Mouse (Mus musculus) MEL (cell line): ENCODE measurements around the gene Cd163. TPM values are rescaled to one million over a fixed set of nuclear protein-coding genes. Genes with fewer than 3 reads are reported as not detected.

ENCODE experiments used
- DNase-seq: peaks from one replicate; pipeline ENCODE4 v3.0.0; 2011; ENCODE audit warnings: low read depth, low spot score
- H3K27ac ChIP-seq: 2 replicates; pipeline ENCODE4 v1.5.1; 2012; ENCODE audit warnings: low read depth, mild to moderate bottlenecking, control low read depth, low read length, moderate library complexity; ENCODE audit not compliant: control insufficient read depth
- H3K27me3 ChIP-seq, 2 experiments: fragments of 150-350 bp in 1 of 2; sonication (generic) in 1 of 2; 2 replicates each; pipeline ENCODE4 v1.6.1; 2012; ENCODE audit warnings: low read length in 2 of 2, mild to moderate bottlenecking in 2 of 2, improper control_type of control experiment in 1 of 2, moderate library complexity in 1 of 2; ENCODE audit not compliant: insufficient read depth in 2 of 2, control insufficient read depth in 1 of 2
- H3K36me3 ChIP-seq, 2 experiments: 2 replicates each; pipeline ENCODE4 v1.6.1; 2012 to 2014; ENCODE audit warnings: low read length in 2 of 2, improper control_type of control experiment in 1 of 2, inconsistent platforms in 1 of 2, mild to moderate bottlenecking in 1 of 2; ENCODE audit not compliant: insufficient read depth in 2 of 2, control insufficient read depth in 1 of 2
- H3K4me1 ChIP-seq, 2 experiments: fragments of 150-350 bp in 1 of 2; sonication (generic) in 1 of 2; 2 replicates each; pipeline ENCODE4 v1.6.1; 2012; ENCODE audit warnings: low read length in 2 of 2, improper control_type of control experiment in 1 of 2, mild to moderate bottlenecking in 1 of 2; ENCODE audit not compliant: insufficient read depth in 2 of 2, control insufficient read depth in 1 of 2
- H3K4me3 ChIP-seq, 2 experiments: fragments of 150-350 bp in 1 of 2; sonication (generic) in 1 of 2; 2 replicates each; pipeline ENCODE4 v1.5.1; 2012; ENCODE audit warnings: low read depth in 2 of 2, low read length in 2 of 2, mild to moderate bottlenecking in 2 of 2, moderate library complexity in 2 of 2, control low read depth in 1 of 2, improper control_type of control experiment in 1 of 2; ENCODE audit not compliant: control insufficient read depth in 1 of 2, insufficient read depth in 1 of 2
- H3K79me2 ChIP-seq: 2 replicates; pipeline ENCODE4 v1.6.1; 2012; ENCODE audit warnings: mild to moderate bottlenecking, low read length, moderate library complexity; ENCODE audit not compliant: control insufficient read depth, poor library complexity, insufficient read depth
- H3K9ac ChIP-seq: 2 replicates; pipeline ENCODE4 v1.6.1; 2012; ENCODE audit warnings: low read depth, mild to moderate bottlenecking, control low read depth, low read length, moderate library complexity; ENCODE audit not compliant: control insufficient read depth, poor library complexity, severe bottlenecking
- H3K9me3 ChIP-seq: fragments of 150-350 bp; sonication (generic); replicated peaks from 2 replicates; pipeline ENCODE4 v1.6.1; 2012; ENCODE audit warnings: mild to moderate bottlenecking, low read length, improper control_type of control experiment, moderate library complexity; ENCODE audit not compliant: insufficient read depth
- CHD2 ChIP-seq: IDR thresholded peaks from 2 replicates; pipeline ENCODE4 v1.6.1; 2011; ENCODE audit warnings: low read length, improper control_type of control experiment
- CTCF ChIP-seq, 3 experiments: IDR thresholded peaks in 2 of 3; conservative IDR thresholded peaks in 1 of 3; 2 replicates each; pipeline ENCODE4 v1.5.1; 2011 to 2012; ENCODE audit warnings: low read length in 3 of 3, low read depth in 2 of 3, mild to moderate bottlenecking in 2 of 3, improper control_type of control experiment in 1 of 3, inconsistent platforms in 1 of 3, mixed read lengths in 1 of 3, moderate library complexity in 1 of 3; ENCODE audit not compliant: control insufficient read depth in 1 of 3, insufficient read depth in 1 of 3, poor library complexity in 1 of 3, severe bottlenecking in 1 of 3
- EP300 ChIP-seq, 2 experiments: IDR thresholded peaks; 2 replicates each; pipeline ENCODE4 v1.6.1; 2011; ENCODE audit warnings: improper control_type of control experiment in 2 of 2, low read length in 2 of 2, low read depth in 1 of 2, mild to moderate bottlenecking in 1 of 2
- JUND ChIP-seq: IDR thresholded peaks from 2 replicates; pipeline ENCODE4 v1.6.1; 2011; ENCODE audit warnings: low read depth, mild to moderate bottlenecking, improper control_type of control experiment, low read length
- KAT2A ChIP-seq: conservative IDR thresholded peaks from 2 replicates; pipeline ENCODE4 v1.6.1; 2012; ENCODE audit warnings: low read depth, low read length, improper control_type of control experiment, inconsistent platforms
- MAFK ChIP-seq: IDR thresholded peaks from 2 replicates; pipeline ENCODE4 v1.6.1; 2011; ENCODE audit warnings: low read depth, mild to moderate bottlenecking, low read length, improper control_type of control experiment, borderline replicate concordance
- MAX ChIP-seq: IDR thresholded peaks from 2 replicates; pipeline ENCODE4 v1.6.1; 2011; ENCODE audit warnings: low read length, improper control_type of control experiment
- MEF2A ChIP-seq: IDR thresholded peaks from 2 replicates; pipeline ENCODE4 v1.6.1; 2014; ENCODE audit warnings: low read depth, mild to moderate bottlenecking, inconsistent platforms, low read length, improper control_type of control experiment; ENCODE audit not compliant: poor library complexity, insufficient replicate concordance, severe bottlenecking; ENCODE audit errors: extremely low read depth
- MXI1 ChIP-seq: IDR thresholded peaks from 2 replicates; pipeline ENCODE4 v1.6.1; 2011; ENCODE audit warnings: mild to moderate bottlenecking, low read depth, low read length, improper control_type of control experiment
- MYB ChIP-seq: IDR thresholded peaks from 2 replicates; pipeline ENCODE4 v1.6.1; 2011; ENCODE audit warnings: mild to moderate bottlenecking, low read depth, low read length, improper control_type of control experiment
- MYC ChIP-seq: IDR thresholded peaks from 2 replicates; pipeline ENCODE4 v1.6.1; 2011; ENCODE audit warnings: low read depth, mild to moderate bottlenecking, low read length, improper control_type of control experiment, moderate library complexity
- NELFE ChIP-seq: IDR thresholded peaks from 2 replicates; pipeline ENCODE4 v1.6.1; 2011; ENCODE audit warnings: low read depth, low read length, improper control_type of control experiment
- RAD21 ChIP-seq: IDR thresholded peaks from 2 replicates; pipeline ENCODE4 v1.6.1; 2011; ENCODE audit warnings: mild to moderate bottlenecking, low read depth, low read length, improper control_type of control experiment
- SIN3A ChIP-seq: IDR thresholded peaks from 2 replicates; pipeline ENCODE4 v1.6.1; 2012; ENCODE audit warnings: low read length, improper control_type of control experiment, inconsistent platforms
- SMC3 ChIP-seq: IDR thresholded peaks from 2 replicates; pipeline ENCODE4 v1.6.1; 2011; ENCODE audit warnings: low read depth, low read length, improper control_type of control experiment
- TAL1 ChIP-seq: IDR thresholded peaks from 2 replicates; pipeline ENCODE4 v1.6.1; 2012; ENCODE audit warnings: mild to moderate bottlenecking, inconsistent platforms, low read length, moderate library complexity, mixed read lengths
- TCF12 ChIP-seq: IDR thresholded peaks from 2 replicates; pipeline ENCODE4 v1.6.1; 2014; ENCODE audit warnings: low read depth, mild to moderate bottlenecking, inconsistent platforms, low read length, improper control_type of control experiment, moderate library complexity
- ZC3H11A ChIP-seq: IDR thresholded peaks from 2 replicates; pipeline ENCODE4 v1.6.1; 2012; ENCODE audit warnings: low read depth, mild to moderate bottlenecking, inconsistent platforms, low read length, improper control_type of control experiment
- polyA plus RNA-seq, 2 experiments: library from polyadenylated mRNA; stranded (reverse) in 1 of 2; unstranded in 1 of 2; fragments of >175 nt in 1 of 2; fragments of >200 nt in 1 of 2; gene quantifications; 2 replicates each; pipeline versions ENCODE4 v1.2.1 to v1.2.4; 2012; ENCODE audit warnings: low replicate concordance in 2 of 2, low read depth in 1 of 2; ENCODE audit not compliant: insufficient read length in 2 of 2, insufficient read depth in 1 of 2, missing spikeins in 1 of 2
- total RNA-seq: library from RNA; depleted of rRNA; stranded (reverse); fragments of 300-350 nt; gene quantifications from 2 replicates; pipeline ENCODE4 v1.2.3, GENCODE M21; 2012

Gene Cd163
- total and polyA plus RNA-seq, 3 experiments: 0.58 to 0.81 TPM; not detected in 1

DNA sequence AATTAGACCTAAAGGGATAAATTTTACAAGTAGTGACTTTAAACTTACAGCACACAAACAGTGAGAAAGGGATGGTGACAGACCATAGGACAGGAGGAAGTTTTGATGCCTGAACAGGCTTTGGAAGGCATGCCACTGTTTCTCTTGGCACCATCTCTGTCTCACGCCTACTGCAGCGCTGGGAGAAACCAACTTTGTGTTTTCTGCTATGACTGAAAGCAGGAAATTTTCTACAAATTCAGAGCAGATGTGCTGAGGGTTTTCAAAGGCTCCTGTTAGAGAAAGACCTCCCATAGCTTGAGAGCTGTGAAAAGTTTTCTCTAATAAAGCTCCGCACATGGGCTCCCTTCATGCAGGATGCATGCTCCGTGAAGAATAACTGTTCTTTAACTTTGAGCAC is 40.6 kb downstream of the Cd163 start:
- H3K79me2 ChIP-seq: no peaks in the 10 kb centered on the region
- TF ChIP-seq KAT2A (no peak), MXI1 (no peak), NELFE (no peak), MYB (no peak), MEF2A (no peak), ZC3H11A (no peak), MAFK (no peak), MYC (no peak), SIN3A (no peak), MAX (no peak), EP300 (IDR thresholded peaks at IDR 0.05; ENCODE audit: low read depth in 1 of 2, low read length in 2 of 2) (no peak), CHD2 (no peak), TCF12 (no peak), TAL1 (no peak), JUND (no peak)
- DNase-seq: no peak
- no peak overlapping the region for H3K4me3 ChIP-seq
- no peaks in the 10 kb centered on the region for H3K4me1 ChIP-seq
- no peaks in the 10 kb centered on the region for H3K36me3 ChIP-seq
- H3K27me3 ChIP-seq: peaks cover 4 to 10% of the 10 kb centered on the region in 2 experiments; a peak in 3 of 4 replicates
- H3K9ac ChIP-seq: no peak overlapping the region
- no peak overlapping the region for H3K27ac ChIP-seq
- no peaks in the 10 kb centered on the region for H3K9me3 ChIP-seq

- Histone ChIP-seq H3K4me1 (no peaks in the 10 kb centered on the region), H3K27ac (no peak overlapping the region), H3K9ac (no peak overlapping the region), H3K9me3 (no peaks in the 10 kb centered on the region), H3K36me3 (no peaks in the 10 kb centered on the region), H3K79me2 (no peaks in the 10 kb centered on the region), H3K27me3 (peaks cover 2 to 10% of the 10 kb centered on the region in 2 experiments; a peak in 3 of 4 replicates), H3K4me3 (no peak overlapping the region)
- TF ChIP-seq ZC3H11A (peak; percentile 35), RAD21 (peak; percentile 52), CTCF (IDR thresholded peaks at IDR 0.05 in 2 of 3, conservative IDR thresholded peaks at IDR 0.05 in 1 of 3; ENCODE audit: control insufficient read depth in 1 of 3, insufficient read depth in 1 of 3, low read depth in 2 of 3, low read length in 3 of 3, poor library complexity in 1 of 3, severe bottlenecking in 1 of 3) (peak; percentile 52 to 61 (median 53)), TAL1 (no peak), MAFK (no peak), SIN3A (no peak), SMC3 (peak; percentile 63)
- DNase-seq: peak; percentile 45
Observed at GRCm38 (mm10) chr6:124346613-124347012, 42.2 kb downstream of the Cd163 start.
